Mouse (Mus musculus): ENCODE measurements around the gene Fam19a1.

GRCm38 (mm10) chr6:96648742-96649141 is 535.8 kb downstream of the Fam19a1 start:
- TF ChIP-seq CTCF (IDR thresholded peaks at IDR 0.05; ENCODE audit: low read depth) (no peak), EP300 (IDR thresholded peaks at IDR 0.05; ENCODE audit: low read depth) (no peak)
